Mouse (Mus musculus) heart, embryonic 15.5 days (tissue): ENCODE results near the gene Olfr1130. TPM values are rescaled to one million over a fixed set of nuclear protein-coding genes. Genes with fewer than 3 reads are reported as not detected.
"Not testable (repeated sequence)": the region's sequence is repeated elsewhere in the genome, so short reads cannot be mapped to it uniquely, and the experiment has no call there.

Source experiments
- ATAC-seq: fragments of 200-750 bp; cut with Nextera tagmentation; replicated peaks from 2 replicates; pipeline ENCODE4 v1.8.0; 2017; ENCODE audit warnings: low read depth, moderate TSS enrichment; ENCODE audit not compliant: insufficient number of reproducible peaks, insufficient read depth, low FRiP score
- H3K27ac ChIP-seq: fragments of 300-500 bp; sonication (generic); 2 replicates; pipeline ENCODE4 v1.5.1; 2015; ENCODE audit warnings: mild to moderate bottlenecking, inconsistent platforms
- H3K27me3 ChIP-seq: fragments of 300-500 bp; sonication (generic); 2 replicates; pipeline ENCODE4 v1.6.1; 2015; ENCODE audit warnings: inconsistent platforms
- H3K36me3 ChIP-seq: fragments of 300-500 bp; sonication (generic); 2 replicates; pipeline ENCODE4 v1.6.1; 2015; ENCODE audit warnings: mild to moderate bottlenecking, inconsistent platforms
- H3K4me1 ChIP-seq: fragments of 300-500 bp; sonication (generic); replicated peaks from 2 replicates; pipeline ENCODE4 v1.6.1; 2015; ENCODE audit warnings: inconsistent platforms
- H3K4me2 ChIP-seq: fragments of 300-500 bp; sonication (generic); 2 replicates; pipeline ENCODE4 v1.6.1; 2015; ENCODE audit warnings: inconsistent platforms, mild to moderate bottlenecking, moderate library complexity
- H3K4me3 ChIP-seq: fragments of 300-500 bp; sonication (generic); 2 replicates; pipeline ENCODE4 v1.5.1; 2015; ENCODE audit warnings: mild to moderate bottlenecking, inconsistent platforms
- H3K9ac ChIP-seq: fragments of 300-500 bp; sonication (generic); 2 replicates; pipeline ENCODE4 v1.6.1; 2015; ENCODE audit warnings: mild to moderate bottlenecking, inconsistent platforms
- H3K9me3 ChIP-seq: fragments of 300-500 bp; sonication (generic); replicated peaks from 2 replicates; pipeline ENCODE4 v1.6.1; 2016; ENCODE audit warnings: inconsistent platforms
- WGBS: fragments of 180-500 bp; shearing (Covaris S2); methylation state at CpG from one replicate; pipeline ENCODE4 v1.1.7; 2015; ENCODE audit warnings: mixed read lengths; 5-methylcytosine and 5-hydroxymethylcytosine counted together
- polyA plus RNA-seq: library from polyadenylated mRNA; unstranded; fragments of >200 nt; fragmentation: Nextera tagmentation; extraction: Ambion mirVana; gene quantifications from 2 replicates; pipeline ENCODE4 v1.2.1, GENCODE M21; 2015

Olfr1130 gene
- polyA plus RNA-seq, result not detected in 2 replicates

DNA sequence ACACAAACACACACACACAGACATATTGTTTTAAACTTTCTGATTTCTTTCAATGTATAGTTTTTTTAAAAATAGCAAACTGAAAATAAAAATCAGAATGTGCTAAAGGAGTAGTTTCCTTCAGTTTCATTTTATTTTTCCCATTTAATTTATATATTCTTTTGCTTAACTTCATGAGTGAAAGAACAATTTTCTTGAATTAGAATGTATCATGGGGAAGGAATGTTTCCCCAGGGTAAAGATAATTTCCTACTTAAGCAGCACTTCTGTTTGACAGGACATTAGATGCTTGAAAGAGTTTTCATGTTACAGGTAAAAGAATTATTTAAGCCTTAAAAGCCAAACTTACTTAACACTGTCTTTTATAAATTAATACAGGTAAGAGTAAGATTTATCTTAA lies at the start of gene Olfr1130:
TSS of gene Olfr1130 (plus strand) at position 301 of the 400 bp plus-strand sequence.
- not testable (repeated sequence) for H3K4me3 ChIP-seq, H3K27me3 ChIP-seq, H3K4me2 ChIP-seq, H3K36me3 ChIP-seq, H3K4me1 ChIP-seq, H3K9me3 ChIP-seq, H3K27ac ChIP-seq, ATAC-seq, H3K9ac ChIP-seq

DNA sequence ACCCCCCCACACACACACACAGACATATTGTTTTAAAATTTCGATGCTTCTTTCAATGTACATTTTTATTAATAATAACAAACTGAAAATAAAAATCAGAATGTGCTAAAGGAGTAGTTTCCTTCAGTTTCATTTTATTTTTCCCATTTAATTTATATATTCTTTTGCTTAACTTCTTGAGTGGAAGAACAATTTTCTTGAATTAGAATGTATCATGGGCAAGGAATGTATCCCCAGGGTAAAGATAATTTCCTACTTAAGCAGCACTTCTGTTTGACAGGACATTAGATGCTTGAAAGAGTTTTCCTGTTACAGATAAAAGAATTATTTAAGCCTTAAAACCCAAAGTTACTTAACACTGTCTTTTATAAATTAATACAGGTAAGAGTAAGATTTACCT lies 32.4 kb upstream of the Olfr1130 start, which contains the start of gene Olfr1129:
TSS of gene Olfr1129 (plus strand) at position 301 of the 400 bp plus-strand sequence.
- not testable (repeated sequence) for H3K4me1 ChIP-seq, H3K27me3 ChIP-seq, H3K36me3 ChIP-seq, H3K4me3 ChIP-seq, H3K9ac ChIP-seq, H3K27ac ChIP-seq, ATAC-seq, H3K9me3 ChIP-seq, H3K4me2 ChIP-seq
- WGBS, result 61% methylated on average over 1 of the region's 1 CpGs

DNA sequence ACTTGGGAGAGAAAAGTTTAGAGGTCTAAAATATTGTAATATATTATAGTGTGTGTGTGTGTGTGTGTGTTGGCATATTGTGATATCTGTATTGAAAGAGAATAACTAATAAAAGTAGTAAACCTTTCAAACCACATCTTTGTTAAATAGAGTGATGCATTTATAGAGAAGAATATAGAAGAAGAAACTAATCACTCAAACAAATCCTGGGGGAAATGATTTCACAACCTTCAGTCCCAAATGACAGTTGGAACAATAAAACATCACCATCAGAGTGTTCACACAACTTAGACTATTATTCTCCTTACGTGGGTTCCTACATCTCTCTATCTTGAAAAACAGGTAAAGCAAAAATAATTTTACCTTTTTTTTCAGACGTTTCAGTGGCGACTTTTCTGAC lies 20.8 kb downstream of the Olfr1130 start, which contains the start of gene Olfr1131:
TSS of gene Olfr1131 (plus strand) at position 301 of the 400 bp plus-strand sequence.
- ATAC-seq, result no peak
- H3K27me3 ChIP-seq, result no peaks in the 10 kb centered on the region

DNA sequence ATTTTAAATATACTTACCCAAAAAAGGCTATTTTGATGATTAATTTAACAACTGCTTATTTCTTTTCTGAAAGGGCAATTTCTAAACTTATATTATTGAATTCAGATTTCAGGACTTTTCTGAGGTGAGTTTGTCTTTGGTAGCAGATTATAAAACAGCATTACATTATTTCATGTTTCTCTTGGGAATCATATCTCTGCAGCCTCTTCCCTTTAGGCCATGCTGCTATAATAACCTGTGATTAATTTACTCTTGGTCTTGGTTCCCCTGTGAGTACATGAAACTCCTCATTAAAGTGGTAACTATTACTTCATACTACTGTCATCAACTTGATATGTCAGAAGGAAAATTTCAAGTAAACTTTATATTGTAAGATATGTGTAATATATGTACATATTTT lies 31.4 kb downstream of the Olfr1130 start, which contains the start of gene Olfr1132:
TSS of gene Olfr1132 (minus strand) at position 101 of the 400 bp plus-strand sequence.
- no peaks in the 10 kb centered on the region for H3K9me3 ChIP-seq
- H3K27ac ChIP-seq, result no peak within 1 kb of the TSS
- H3K36me3 ChIP-seq, result no peaks in the 10 kb centered on the region
- H3K9ac ChIP-seq, result no peak within 1 kb of the TSS
- H3K4me3 ChIP-seq, result no peak within 1 kb of the TSS
- ATAC-seq, result no peak
- H3K4me1 ChIP-seq, result no peaks in the 10 kb centered on the region
- H3K27me3 ChIP-seq, result no peaks in the 10 kb centered on the region
- H3K4me2 ChIP-seq, result no peak within 1 kb of the TSS

More for the DNA sequence above, 20.8 kb downstream of the Olfr1130 start, which contains the start of gene Olfr1131:
- Histone ChIP-seq H3K4me2 (no peak within 1 kb of the TSS), H3K4me1 (no peaks in the 10 kb centered on the region), H3K27ac (no peak within 1 kb of the TSS), H3K9ac (no peak within 1 kb of the TSS), H3K4me3 (no peak within 1 kb of the TSS), H3K36me3 (no peaks in the 10 kb centered on the region), H3K9me3 (no peaks in the 10 kb centered on the region)
- 48% methylated on average over 3 of the region's 3 CpGs for WGBS

DNA sequence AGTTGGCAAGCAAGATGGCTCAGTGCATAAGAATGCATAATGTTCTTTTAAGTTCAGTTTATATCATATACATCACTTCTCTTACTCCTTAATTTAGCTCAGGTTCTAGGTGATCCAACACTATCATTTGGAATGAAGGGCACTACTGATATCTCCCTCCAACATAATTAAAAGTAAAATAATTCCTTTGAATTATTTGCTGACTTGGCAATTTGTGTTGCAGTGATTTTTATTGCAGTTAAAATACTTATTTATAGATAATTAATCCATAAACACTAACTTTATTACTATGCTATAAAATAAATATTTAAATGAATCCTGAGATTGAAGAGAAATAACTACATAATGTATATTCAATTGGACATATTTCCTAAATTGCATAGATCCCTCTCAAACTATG lies 36.4 kb downstream of the Olfr1130 start:
- H3K9ac ChIP-seq, result no peak overlapping the region
- H3K4me1 ChIP-seq, result no peaks in the 10 kb centered on the region
- no peaks in the 10 kb centered on the region for H3K36me3 ChIP-seq
- H3K4me3 ChIP-seq, result no peak overlapping the region
- no peak overlapping the region for H3K4me2 ChIP-seq
- no peak for ATAC-seq
- no peaks in the 10 kb centered on the region for H3K27me3 ChIP-seq
- no peaks in the 10 kb centered on the region for H3K9me3 ChIP-seq
- no peak overlapping the region for H3K27ac ChIP-seq

DNA sequence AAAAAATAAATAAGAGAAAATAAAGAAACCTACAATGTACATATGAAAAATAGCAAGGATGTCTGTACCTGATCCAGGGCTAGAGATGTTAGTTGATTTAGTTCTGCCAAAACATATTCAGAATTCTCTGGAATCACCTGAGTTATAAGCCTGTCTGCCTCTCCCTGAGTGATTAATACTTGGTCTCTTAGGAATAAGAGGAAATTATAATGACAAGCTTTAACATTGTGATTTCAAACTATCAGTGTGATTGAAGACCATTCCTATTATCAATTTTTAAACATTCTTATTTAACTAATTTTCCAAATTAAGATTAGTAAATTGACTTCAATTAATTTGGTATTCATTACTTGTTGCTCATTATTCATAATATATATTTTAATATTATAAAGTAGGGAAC lies 41.3 kb downstream of the Olfr1130 start, which contains the start of gene Olfr1133:
TSS of gene Olfr1133 (minus strand) at position 101 of the 400 bp plus-strand sequence.
- H3K9me3 ChIP-seq, result no peaks in the 10 kb centered on the region
- H3K9ac ChIP-seq, result no peak within 1 kb of the TSS
- ATAC-seq, result no peak

DNA sequence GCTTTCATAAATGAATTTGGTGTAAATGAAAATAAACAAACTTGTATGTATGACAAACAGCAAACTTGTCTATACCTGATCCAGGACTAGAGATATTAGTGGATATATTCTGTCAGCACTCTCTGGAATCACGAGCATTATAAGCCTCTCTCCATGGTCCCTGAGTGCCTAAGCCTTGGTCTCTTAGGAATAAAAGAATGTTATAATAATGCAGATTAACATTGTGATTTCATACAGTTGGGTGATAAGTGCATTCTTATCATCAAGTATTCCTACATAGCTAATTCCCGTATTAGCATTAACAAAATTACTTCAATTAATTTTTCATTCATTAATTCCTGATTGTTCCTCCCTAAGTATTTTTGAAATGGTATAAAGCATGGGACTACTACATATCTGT lies 52.3 kb downstream of the Olfr1130 start, which contains the start of gene Olfr1134:
TSS of gene Olfr1134 (minus strand) at position 101 of the 400 bp plus-strand sequence.
- WGBS, result 75% methylated on average over 2 of the region's 2 CpGs
- H3K27ac ChIP-seq, result no peak within 1 kb of the TSS
- no peaks in the 10 kb centered on the region for H3K9me3 ChIP-seq
- no peaks in the 10 kb centered on the region for H3K4me1 ChIP-seq
- no peaks in the 10 kb centered on the region for H3K36me3 ChIP-seq
- H3K27me3 ChIP-seq, result no peaks in the 10 kb centered on the region
- no peak for ATAC-seq
- no peak within 1 kb of the TSS for H3K4me2 ChIP-seq
- no peak within 1 kb of the TSS for H3K9ac ChIP-seq
- H3K4me3 ChIP-seq, result no peak within 1 kb of the TSS

More for the DNA sequence above, 41.3 kb downstream of the Olfr1130 start, which contains the start of gene Olfr1133:
- no peaks in the 10 kb centered on the region for H3K36me3 ChIP-seq
- H3K4me3 ChIP-seq, result no peak within 1 kb of the TSS
- H3K27me3 ChIP-seq, result no peaks in the 10 kb centered on the region
- H3K4me1 ChIP-seq, result no peaks in the 10 kb centered on the region
- no peak within 1 kb of the TSS for H3K27ac ChIP-seq
- no peak within 1 kb of the TSS for H3K4me2 ChIP-seq

Other genes starting within 250 kb of the Olfr1130 start
- not detected in 2 replicates for gene Olfr1121, start 236.3 kb upstream of the Olfr1130 start, polyA plus RNA-seq
- not detected in 2 replicates for gene Olfr1122, start 220.4 kb upstream of the Olfr1130 start, polyA plus RNA-seq
- not detected in 2 replicates for gene Olfr1123, start 189.6 kb upstream of the Olfr1130 start, polyA plus RNA-seq
- not detected in 2 replicates for gene Olfr1124, start 175.9 kb upstream of the Olfr1130 start, polyA plus RNA-seq
- gene Olfr1126, start 152.2 kb upstream of the Olfr1130 start, polyA plus RNA-seq, result not detected in 2 replicates
- gene Pramel7, start 109.1 kb upstream of the Olfr1130 start, polyA plus RNA-seq, result not detected in 2 replicates
- not detected in 2 replicates for gene Pramel6, start 99.6 kb upstream of the Olfr1130 start, polyA plus RNA-seq
- gene Olfr153, start 74.4 kb upstream of the Olfr1130 start, polyA plus RNA-seq, result not detected in 2 replicates
- gene Olfr1128, start 60.7 kb upstream of the Olfr1130 start, polyA plus RNA-seq, result not detected in 2 replicates
- gene Olfr1129, start 32.3 kb upstream of the Olfr1130 start, polyA plus RNA-seq, result not detected in 2 replicates
- gene Olfr1131, start 20.9 kb downstream of the Olfr1130 start, polyA plus RNA-seq, result not detected in 2 replicates
- gene Olfr1132, start 31.3 kb downstream of the Olfr1130 start, polyA plus RNA-seq, result not detected in 2 replicates
- not detected in 2 replicates for gene Olfr1133, start 41.2 kb downstream of the Olfr1130 start, polyA plus RNA-seq
- gene Olfr1134, start 52.2 kb downstream of the Olfr1130 start, polyA plus RNA-seq, result not detected in 2 replicates
- not detected in 2 replicates for gene Olfr1135, start 67.5 kb downstream of the Olfr1130 start, polyA plus RNA-seq
- gene Olfr1136, start 87.7 kb downstream of the Olfr1130 start, polyA plus RNA-seq, result not detected in 2 replicates
- gene Olfr1137, start 107.0 kb downstream of the Olfr1130 start, polyA plus RNA-seq, result not detected in 2 replicates
- not detected in 2 replicates for gene Olfr1138, start 133.8 kb downstream of the Olfr1130 start, polyA plus RNA-seq
- gene Olfr1140, start 137.5 kb downstream of the Olfr1130 start, polyA plus RNA-seq, result not detected in 2 replicates
- gene Olfr1141, start 147.8 kb downstream of the Olfr1130 start, polyA plus RNA-seq, result not detected in 2 replicates
- not detected in 2 replicates for gene Olfr152, start 173.3 kb downstream of the Olfr1130 start, polyA plus RNA-seq
- not detected in 2 replicates for gene Olfr1143, start 194.4 kb downstream of the Olfr1130 start, polyA plus RNA-seq
- gene Olfr1145, start 203.6 kb downstream of the Olfr1130 start, polyA plus RNA-seq, result not detected in 2 replicates
- not detected in 2 replicates for gene Olfr1148, start 224.3 kb downstream of the Olfr1130 start, polyA plus RNA-seq
- not detected in 2 replicates for gene Olfr1150-ps1, start 237.8 kb downstream of the Olfr1130 start, polyA plus RNA-seq
- gene Olfr1151, start 249.7 kb downstream of the Olfr1130 start, polyA plus RNA-seq, result not detected in 2 replicates